Mouse (Mus musculus) stomach, embryonic 15.5 days (tissue): ENCODE results near the gene Pex6. TPM values are rescaled to one million over a fixed set of nuclear protein-coding genes. Genes with fewer than 3 reads are reported as not detected.
A peak's percentile ranks its signal among the peaks of the same experiment; 100 is the strongest.

Source experiments
- ATAC-seq: fragments of 200-750 bp; cut with Nextera tagmentation; 2 replicates; pipeline ENCODE4 v1.8.0; 2017; ENCODE audit warnings: low read depth, moderate number of reproducible peaks, moderate TSS enrichment; ENCODE audit not compliant: insufficient read depth, low FRiP score
- H3K27ac ChIP-seq: fragments of 300-500 bp; sonication (generic); 2 replicates; pipeline ENCODE4 v1.5.1; 2015; ENCODE audit warnings: mild to moderate bottlenecking, inconsistent platforms
- H3K27me3 ChIP-seq: fragments of 300-500 bp; sonication (generic); replicated peaks from 2 replicates; pipeline ENCODE4 v1.6.1; 2015; ENCODE audit warnings: inconsistent platforms
- H3K36me3 ChIP-seq: fragments of 300-500 bp; sonication (generic); 2 replicates; pipeline ENCODE4 v1.6.1; 2015; ENCODE audit warnings: inconsistent platforms
- H3K4me1 ChIP-seq: fragments of 300-500 bp; sonication (generic); 2 replicates; pipeline ENCODE4 v1.6.1; 2015; ENCODE audit warnings: inconsistent platforms
- H3K4me2 ChIP-seq: fragments of 300-500 bp; sonication (generic); 2 replicates; pipeline ENCODE4 v1.6.1; 2015; ENCODE audit warnings: mild to moderate bottlenecking, inconsistent platforms
- H3K4me3 ChIP-seq: fragments of 300-500 bp; sonication (generic); replicated peaks from 2 replicates; pipeline ENCODE4 v1.5.1; 2015; ENCODE audit warnings: inconsistent platforms
- H3K9ac ChIP-seq: fragments of 300-500 bp; sonication (generic); 2 replicates; pipeline ENCODE4 v1.6.1; 2015; ENCODE audit warnings: inconsistent platforms
- H3K9me3 ChIP-seq: fragments of 300-500 bp; sonication (generic); 2 replicates; pipeline ENCODE4 v1.6.1; 2016; ENCODE audit warnings: inconsistent platforms
- WGBS: fragments of 180-500 bp; shearing (Covaris S2); methylation state at CpG from one replicate; pipeline ENCODE4 v1.1.7; 2015; 5-methylcytosine and 5-hydroxymethylcytosine counted together
- polyA plus RNA-seq: library from polyadenylated mRNA; unstranded; fragments of >200 nt; fragmentation: Nextera tagmentation; extraction: Ambion mirVana; gene quantifications from 2 replicates; pipeline ENCODE4 v1.2.1, GENCODE M21; 2015

Gene Pex6
- polyA plus RNA-seq, 1 experiment from 2014 or later = 24.9 TPM

DNA sequence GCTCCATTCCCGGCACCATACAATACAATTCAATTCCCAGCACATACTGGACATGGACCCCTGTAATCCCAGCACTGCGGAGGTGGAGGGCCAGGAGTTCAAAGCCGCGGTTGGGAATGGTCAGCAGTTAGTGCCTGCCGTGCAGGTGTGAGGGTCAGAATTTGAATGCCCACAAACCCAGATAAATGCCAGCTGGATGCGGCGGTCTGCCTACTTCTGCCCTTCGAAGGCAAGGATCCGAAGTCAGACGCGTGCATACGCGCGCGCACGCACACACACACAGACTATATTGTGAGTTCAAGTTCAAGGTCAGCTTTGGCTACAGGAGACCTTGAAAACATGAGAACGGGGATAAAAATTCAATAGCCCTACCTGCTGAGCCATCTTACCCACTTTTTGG lies 60.4 kb downstream of the Pex6 start:
- peaks cover 17% of the 10 kb centered on the region for H3K36me3 ChIP-seq
- no peaks in the 10 kb centered on the region for H3K27me3 ChIP-seq
- no peak overlapping the region for H3K9ac ChIP-seq
- no peak for ATAC-seq
- 60% methylated on average over 17 of the region's 17 CpGs for whole genome bisulfite sequencing
- H3K4me2 ChIP-seq = peak overlapping the region; percentile 79
- peak overlapping the region; percentile 95 for H3K4me3 ChIP-seq
- H3K4me1 ChIP-seq = peaks cover 11% of the 10 kb centered on the region
- H3K27ac ChIP-seq = peak overlapping the region; percentile 92
- H3K9me3 ChIP-seq = no peaks in the 10 kb centered on the region

DNA sequence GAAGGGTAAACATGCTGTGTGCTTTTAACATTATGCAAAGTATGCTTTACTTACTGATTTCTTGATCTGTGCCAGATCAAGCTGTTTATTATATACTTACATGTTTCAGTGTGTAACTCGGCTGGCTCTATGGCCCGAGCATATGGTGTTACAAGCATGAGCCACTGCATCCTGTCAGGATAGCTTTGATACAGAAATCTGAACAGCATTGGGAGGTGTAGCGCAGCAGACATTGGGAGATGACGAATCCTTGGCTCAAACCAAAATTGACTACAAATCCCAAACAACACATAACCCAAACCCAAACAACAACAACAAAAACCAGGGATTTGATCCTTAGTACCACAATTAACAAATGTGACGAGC lies 60.8 kb downstream of the Pex6 start:
- Histone ChIP-seq H3K9ac (no peak overlapping the region; the same call in 1 of the 2 replicates), H3K4me3 (peak overlapping the region; percentile 95), H3K9me3 (no peaks in the 10 kb centered on the region), H3K36me3 (peaks cover 19% of the 10 kb centered on the region), H3K4me2 (peak overlapping the region; percentile 79), H3K4me1 (peaks cover 11% of the 10 kb centered on the region), H3K27ac (peak overlapping the region; percentile 92), H3K27me3 (no peaks in the 10 kb centered on the region)
- 3% methylated on average over 5 of the region's 5 CpGs for WGBS
- no peak for ATAC-seq

DNA sequence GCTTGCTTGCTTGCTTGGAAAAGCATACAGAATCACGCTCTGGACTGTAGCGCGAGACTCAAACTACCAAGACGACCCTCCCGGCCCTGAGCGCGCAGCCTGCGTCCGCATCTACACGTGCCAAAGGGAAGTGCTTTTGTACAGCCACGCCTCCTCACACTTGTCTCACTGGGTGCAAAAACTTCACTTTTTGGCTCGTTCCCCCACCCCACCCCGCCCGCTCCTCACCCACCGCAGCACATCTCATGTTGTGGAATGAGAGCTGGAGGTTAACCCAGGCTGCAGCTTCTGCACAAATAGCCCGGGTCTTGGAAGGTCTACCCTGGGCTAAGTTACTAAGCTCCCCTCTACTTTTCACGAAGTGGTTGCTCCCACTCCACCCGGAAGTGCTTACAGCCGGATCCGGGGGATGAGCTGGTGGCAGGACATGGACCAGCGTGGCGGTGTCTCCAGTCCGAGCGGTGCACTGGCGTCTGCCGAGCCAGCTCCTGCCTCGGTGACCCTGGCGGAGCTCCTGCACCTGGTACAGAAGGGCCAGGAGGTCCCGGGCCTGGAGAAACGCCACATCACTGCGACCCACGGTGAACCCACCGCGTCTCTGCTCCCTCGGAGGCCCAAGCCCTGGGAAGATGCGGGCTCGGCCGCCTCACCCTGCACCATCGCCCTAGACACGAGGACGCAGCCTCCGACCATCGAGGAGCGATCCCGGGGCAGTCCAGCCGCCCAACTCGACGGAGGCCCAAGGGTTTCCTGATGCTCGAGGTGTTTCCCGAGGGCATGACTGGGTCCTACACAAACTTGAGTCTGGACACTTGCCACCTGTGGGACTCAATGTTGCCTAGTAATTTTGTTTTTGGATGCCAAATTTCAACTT lies 61.4 kb downstream of the Pex6 start, which contains the start of gene 2310039H08Rik:
Gene 2310039H08Rik (plus strand): TSS at position 232 of the 874 bp plus-strand sequence.
- H3K4me1 ChIP-seq = peaks cover 11% of the 10 kb centered on the region
- peak within 1 kb of the TSS; percentile 92 for H3K27ac ChIP-seq
- peaks cover 25% of the 10 kb centered on the region for H3K36me3 ChIP-seq
- peak within 1 kb of the TSS; percentile 95 for H3K4me3 ChIP-seq
- no peaks in the 10 kb centered on the region for H3K27me3 ChIP-seq
- H3K9me3 ChIP-seq = no peaks in the 10 kb centered on the region
- ATAC-seq = peak; percentile 81
- H3K9ac ChIP-seq = peak within 1 kb of the TSS; percentile 89
- H3K4me2 ChIP-seq = peak within 1 kb of the TSS; percentile 79
- under 1% methylated on average over 50 of the region's 50 CpGs for WGBS

DNA sequence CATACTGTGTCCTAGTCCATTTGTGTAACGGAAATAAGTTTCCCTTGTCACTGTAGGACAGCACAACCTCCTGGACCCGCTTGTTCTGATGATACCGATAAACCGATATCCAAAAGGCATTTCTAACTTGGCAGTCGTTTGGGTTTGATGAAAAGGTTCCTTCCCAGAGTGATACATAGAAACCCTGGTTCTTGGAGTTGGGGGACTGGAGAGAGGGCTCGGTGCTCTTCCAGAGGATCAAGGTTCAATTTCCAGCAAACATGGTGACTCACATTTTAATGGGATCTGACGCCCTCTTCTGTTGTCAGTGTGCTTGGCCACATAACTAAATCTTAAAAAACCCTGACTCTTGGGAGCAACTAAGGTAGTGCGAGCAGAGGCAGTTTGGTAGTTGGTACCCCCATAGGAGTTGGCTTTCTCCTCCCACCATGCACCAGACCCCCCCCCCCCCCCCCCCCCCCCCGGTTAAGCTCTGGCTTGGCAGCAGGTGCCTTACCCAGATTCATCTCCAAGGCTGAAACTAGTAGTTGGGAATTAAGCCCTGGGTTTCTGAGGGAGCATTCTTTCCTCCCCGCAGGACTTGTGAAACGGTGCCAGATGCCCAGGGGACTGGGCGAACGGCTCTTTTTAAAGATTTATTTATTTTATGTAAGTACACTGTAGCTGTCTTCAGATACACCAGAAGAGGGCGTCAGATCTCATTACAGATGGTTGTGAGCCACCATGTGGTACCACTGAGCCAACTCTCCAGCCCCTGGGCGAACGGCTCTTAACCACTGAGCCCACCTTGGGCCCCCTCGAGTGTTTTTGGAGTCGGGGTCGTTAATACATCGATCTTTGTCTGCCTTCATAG lies 62.2 kb downstream of the Pex6 start:
- peak overlapping the region; percentile 79 for H3K4me2 ChIP-seq
- 8% methylated on average over 19 of the region's 20 CpGs for WGBS
- no peaks in the 10 kb centered on the region for H3K9me3 ChIP-seq
- peak overlapping the region; percentile 89 for H3K9ac ChIP-seq
- peak overlapping the region; percentile 95 for H3K4me3 ChIP-seq
- ATAC-seq = peak; percentile 3; the same call in 1 of the 2 replicates
- no peaks in the 10 kb centered on the region for H3K27me3 ChIP-seq
- peaks cover 34% of the 10 kb centered on the region for H3K36me3 ChIP-seq
- peak overlapping the region; percentile 92 for H3K27ac ChIP-seq
- peaks cover 11% of the 10 kb centered on the region for H3K4me1 ChIP-seq

DNA sequence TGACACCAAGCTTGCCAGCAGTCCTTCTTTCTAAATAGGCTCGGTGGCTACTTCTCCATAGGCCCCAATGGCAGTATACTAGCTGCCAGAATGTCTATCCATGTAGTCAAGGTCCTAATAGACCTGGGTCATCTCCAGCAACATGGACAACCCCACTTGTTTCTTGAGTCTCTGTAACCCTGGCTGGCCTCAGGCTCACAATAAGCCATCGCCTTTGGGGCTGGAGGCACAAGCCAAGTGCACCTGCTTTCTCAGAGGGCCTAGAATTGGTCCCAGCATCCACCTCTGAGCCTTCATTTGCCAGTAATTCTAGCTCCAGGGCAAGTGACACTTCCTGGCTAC lies 62.8 kb downstream of the Pex6 start:
- WGBS = 43% methylated on average over 2 of the region's 2 CpGs
- H3K27me3 ChIP-seq = no peaks in the 10 kb centered on the region
- no peak overlapping the region for H3K9ac ChIP-seq
- peaks cover 40% of the 10 kb centered on the region for H3K36me3 ChIP-seq
- H3K4me2 ChIP-seq = peak overlapping the region; percentile 79
- peaks cover 11% of the 10 kb centered on the region for H3K4me1 ChIP-seq
- peak overlapping the region; percentile 48; the same call in 1 of the 2 replicates for H3K27ac ChIP-seq
- ATAC-seq = no peak
- H3K4me3 ChIP-seq = no peak overlapping the region
- H3K9me3 ChIP-seq = no peaks in the 10 kb centered on the region

DNA sequence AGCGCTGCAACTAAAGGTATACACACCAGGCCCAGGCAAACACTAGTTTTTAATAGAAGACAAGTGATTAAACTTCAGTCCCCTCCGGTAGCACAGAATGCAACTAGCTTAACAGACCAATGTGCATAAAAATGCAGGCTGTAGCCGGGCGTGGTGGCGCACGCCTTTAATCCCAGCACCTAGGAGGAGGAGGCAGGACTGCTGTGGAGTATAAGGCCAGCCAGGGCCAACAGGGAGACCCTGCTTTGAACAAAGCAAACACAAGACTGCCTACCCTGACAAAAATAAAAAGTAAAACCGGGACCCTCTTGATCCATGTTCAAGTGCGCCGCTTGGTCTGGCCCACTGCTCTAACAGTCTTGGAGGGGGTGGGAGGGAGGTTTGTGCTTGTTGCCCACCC lies 63.8 kb downstream of the Pex6 start:
- Histone ChIP-seq H3K27ac (no peak overlapping the region; the same call in 1 of the 2 replicates), H3K4me2 (no peak overlapping the region), H3K9me3 (no peaks in the 10 kb centered on the region), H3K36me3 (peaks cover 48% of the 10 kb centered on the region), H3K27me3 (no peaks in the 10 kb centered on the region), H3K4me3 (no peak overlapping the region), H3K4me1 (peaks cover 11% of the 10 kb centered on the region), H3K9ac (no peak overlapping the region)
- ATAC-seq = no peak
- 89% methylated on average over 9 of the region's 9 CpGs for whole genome bisulfite sequencing

Other genes with a start within 250 kb of the Pex6 start
- gene Ttbk1, start 223.8 kb upstream of the Pex6 start, polyA plus RNA-seq = 0.27 and 0.31 TPM in 2 replicates
- 47.7 and 49.7 TPM in 2 replicates for gene Dnph1, start 214.8 kb upstream of the Pex6 start, polyA plus RNA-seq
- 3.2 and 4.6 TPM in 2 replicates for gene Cul9, start 165.1 kb upstream of the Pex6 start, polyA plus RNA-seq
- 8.7 and 9.4 TPM in 2 replicates for gene Srf, start 155.3 kb upstream of the Pex6 start, polyA plus RNA-seq
- 87.6 and 89.8 TPM in 2 replicates for gene Ptk7, start 82.0 kb upstream of the Pex6 start, polyA plus RNA-seq
- 38.4 and 41.4 TPM in 2 replicates for gene Klc4, start 65.4 kb upstream of the Pex6 start, polyA plus RNA-seq
- 112 and 126 TPM in 2 replicates for gene Mrpl2, start 65.2 kb upstream of the Pex6 start, polyA plus RNA-seq
- gene Cul7, start 61.1 kb upstream of the Pex6 start, polyA plus RNA-seq = 42.9 and 49.5 TPM in 2 replicates
- gene Rrp36, start 37.1 kb upstream of the Pex6 start, polyA plus RNA-seq = 53.2 and 57.2 TPM in 2 replicates
- gene Mea1, start 32.7 kb upstream of the Pex6 start, polyA plus RNA-seq = 145 and 153 TPM in 2 replicates
- gene Klhdc3, start 30.5 kb upstream of the Pex6 start, polyA plus RNA-seq = 102 and 103 TPM in 2 replicates
- gene Ppp2r5d, start 6.4 kb upstream of the Pex6 start, polyA plus RNA-seq = 72.8 and 86.7 TPM in 2 replicates
- gene Gnmt, start 17.7 kb downstream of the Pex6 start, polyA plus RNA-seq = 12.5 and 15.0 TPM in 2 replicates
- gene Cnpy3, start 40.8 kb downstream of the Pex6 start, polyA plus RNA-seq = 79.0 and 79.3 TPM in 2 replicates
- gene Ptcra, start 52.2 kb downstream of the Pex6 start, polyA plus RNA-seq = 0.37 and 0.57 TPM in 2 replicates
- 76.0 and 89.3 TPM in 2 replicates for gene 2310039H08Rik, start 61.2 kb downstream of the Pex6 start, polyA plus RNA-seq
- 145 and 155 TPM in 2 replicates for gene Rpl7l1, start 71.2 kb downstream of the Pex6 start, polyA plus RNA-seq
- gene Bicral, start 147.0 kb downstream of the Pex6 start, polyA plus RNA-seq = 4.6 and 5.6 TPM in 2 replicates
- gene Tbcc, start 179.2 kb downstream of the Pex6 start, polyA plus RNA-seq = 54.8 and 63.0 TPM in 2 replicates
- not detected in 2 replicates for gene Prph2, start 199.0 kb downstream of the Pex6 start, polyA plus RNA-seq